Mouse (Mus musculus): Measurements from ENCODE around the gene Fam160a1. TPM values are rescaled to one million over a fixed set of nuclear protein-coding genes. Genes with fewer than 3 reads are reported as not detected.

Fam160a1 gene
- polyA plus RNA-seq, 1 experiment from 2014 or later = 6.5 TPM

- no peak overlapping the region for H3K4me3 ChIP-seq (ENCODE audit: low read depth, low read length)
- ATAC-seq (ENCODE audit: low read depth) (no peak), DNase-seq (ENCODE audit: low spot score) (no peak)
- H3K36me3 ChIP-seq (ENCODE audit: control insufficient read depth, insufficient read depth, low read length) = peaks cover 11% of the 10 kb centered on the region; the same call in 1 of the 2 replicates
- no peak overlapping the region for H3K27ac ChIP-seq (replicated peaks; ENCODE audit: low read depth, low read length)
- H3K27me3 ChIP-seq (replicated peaks; ENCODE audit: control insufficient read depth, insufficient read depth, low read length) = no peaks in the 10 kb centered on the region
- 75% methylated on average over 6 of the region's 6 CpGs for WGBS
- H3K9ac ChIP-seq (ENCODE audit: low read depth, low read length) = no peak overlapping the region
- H3K4me2 ChIP-seq (ENCODE audit: low read depth, low read length) = no peak overlapping the region
- H3K9me3 ChIP-seq (ENCODE audit: control insufficient read depth, low read length) = no peaks in the 10 kb centered on the region
- H3K4me1 ChIP-seq (ENCODE audit: control insufficient read depth, insufficient read depth, low read length) = no peaks in the 10 kb centered on the region
These were observed 198.2 kb downstream of the Fam160a1 start for GRCm38 (mm10) chr3:85618885-85619284.

DNA sequence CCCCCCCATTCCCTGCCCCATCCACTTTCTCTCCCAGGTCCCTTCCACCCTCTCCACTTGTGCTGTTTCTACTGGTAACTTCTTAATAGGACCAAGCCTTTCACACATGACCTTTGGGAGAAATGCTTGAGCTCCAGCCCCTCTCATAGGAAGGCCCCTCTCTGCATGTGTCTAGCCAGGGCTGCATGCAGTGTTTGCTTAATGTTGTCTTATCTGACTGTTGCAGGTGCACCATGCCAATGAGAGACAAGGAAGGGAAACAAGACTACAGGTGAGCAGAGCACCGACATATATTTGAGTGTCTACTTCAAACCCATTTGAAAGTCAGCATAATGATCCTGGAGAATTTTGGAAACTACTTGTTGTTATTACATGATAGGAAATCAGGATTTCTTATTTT is 200.7 kb downstream of the Fam160a1 start:
- ATAC-seq (ENCODE audit: low read depth) (no peak), DNase-seq (ENCODE audit: low spot score) (no peak)
- Histone ChIP-seq H3K4me1 (ENCODE audit: control insufficient read depth, insufficient read depth, low read length) (no peaks in the 10 kb centered on the region), H3K9ac (ENCODE audit: low read depth, low read length) (no peak overlapping the region), H3K4me3 (ENCODE audit: low read depth, low read length) (no peak overlapping the region), H3K27me3 (replicated peaks; ENCODE audit: control insufficient read depth, insufficient read depth, low read length) (no peaks in the 10 kb centered on the region), H3K4me2 (ENCODE audit: low read depth, low read length) (no peak overlapping the region), H3K36me3 (ENCODE audit: control insufficient read depth, insufficient read depth, low read length) (peaks cover 8% of the 10 kb centered on the region; the same call in 1 of the 2 replicates), H3K27ac (replicated peaks; ENCODE audit: low read depth, low read length) (no peak overlapping the region), H3K9me3 (ENCODE audit: control insufficient read depth, low read length) (no peaks in the 10 kb centered on the region)
- WGBS = 90% methylated on average over 1 of the region's 1 CpGs

Other genes with a start within 250 kb of the Fam160a1 start
- gene Gatb, start 243.2 kb downstream of the Fam160a1 start, polyA plus RNA-seq (2014; fragmentation: Nextera tagmentation; extraction: Ambion mirVana) = 18.4 and 20.6 TPM in 2 replicates
- 2.6 and 2.7 TPM in 2 replicates for gene Glt28d2, start 70.2 kb upstream of the Fam160a1 start, polyA plus RNA-seq (2014; fragmentation: Nextera tagmentation; extraction: Ambion mirVana)
- 10.7 and 13.4 TPM in 2 replicates for gene Gm37240, start 70.2 kb upstream of the Fam160a1 start, polyA plus RNA-seq (2014; fragmentation: Nextera tagmentation; extraction: Ambion mirVana)
- gene Sh3d19, start 153.8 kb upstream of the Fam160a1 start, polyA plus RNA-seq (2014; fragmentation: Nextera tagmentation; extraction: Ambion mirVana) = 29.8 and 30.9 TPM in 2 replicates
- not detected in 2 replicates for gene Prss48, start 185.2 kb upstream of the Fam160a1 start, polyA plus RNA-seq (2014; fragmentation: Nextera tagmentation; extraction: Ambion mirVana)